Mouse (Mus musculus) MN1 (cell line): ENCODE results near the gene U2surp.
"Not testable (repeated sequence)": the region's sequence is repeated elsewhere in the genome, so short reads cannot be mapped to it uniquely, and the experiment has no call there.

Source experiments
- DNase-seq: peaks from one replicate; pipeline ENCODE4 v3.0.0-alpha.2; 2016; ENCODE audit warnings: low spot score

U2surp gene

DNA sequence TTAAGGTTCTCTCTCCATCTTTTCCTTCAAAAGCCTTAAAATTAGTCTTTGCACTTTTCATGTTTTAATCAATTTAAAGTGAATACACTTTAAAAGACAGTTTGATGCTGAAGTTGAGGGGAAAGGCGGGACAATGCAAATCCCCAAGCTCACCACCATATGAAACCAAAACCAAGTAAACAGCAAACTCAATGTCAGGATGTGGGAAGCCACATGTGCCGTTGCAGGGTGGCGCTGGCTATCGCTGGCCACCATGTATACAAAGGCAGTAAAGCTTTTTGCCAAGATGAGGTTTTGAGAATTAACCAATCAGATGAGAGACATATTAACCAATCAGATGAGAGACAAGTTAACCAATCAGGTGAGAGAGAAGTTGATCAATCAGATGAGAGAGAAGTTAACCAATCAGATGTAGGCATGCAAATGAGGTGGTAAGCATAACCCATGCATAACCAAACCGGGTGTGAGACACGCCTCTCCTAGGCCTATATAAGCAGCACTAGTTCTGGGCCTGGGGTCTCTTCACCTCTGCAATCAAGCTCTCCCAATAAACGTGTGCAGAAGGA lies 42.7 kb downstream of the U2surp start:
- DNase-seq, result not testable (repeated sequence)

- DNase-seq, result no peak
These were observed 47.8 kb downstream of the U2surp start for GRCm38 (mm10) chr9:95464028-95464427.

- DNase-seq, result no peak
These were observed 59.9 kb downstream of the U2surp start for GRCm38 (mm10) chr9:95451931-95452330.

DNA sequence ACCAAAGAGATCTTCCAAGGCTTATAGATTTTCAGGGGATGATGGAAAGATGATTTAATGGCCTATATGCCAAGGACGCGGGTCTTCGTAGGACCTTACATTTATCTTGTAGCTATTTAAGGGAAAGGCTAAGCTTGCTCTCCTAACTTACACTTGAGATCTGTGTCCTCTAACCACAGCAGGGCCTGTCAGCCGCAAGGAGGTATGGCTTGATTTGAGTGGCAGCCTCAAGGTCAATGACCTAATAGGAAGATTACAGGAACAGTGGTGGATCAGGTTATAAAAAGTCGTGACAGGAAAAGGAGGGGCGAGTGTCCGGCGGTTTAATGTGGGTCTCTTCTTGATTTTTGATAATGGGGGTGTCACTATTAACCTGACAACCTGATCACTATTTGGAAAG lies 61.2 kb downstream of the U2surp start:
- no peak for DNase-seq

DNA sequence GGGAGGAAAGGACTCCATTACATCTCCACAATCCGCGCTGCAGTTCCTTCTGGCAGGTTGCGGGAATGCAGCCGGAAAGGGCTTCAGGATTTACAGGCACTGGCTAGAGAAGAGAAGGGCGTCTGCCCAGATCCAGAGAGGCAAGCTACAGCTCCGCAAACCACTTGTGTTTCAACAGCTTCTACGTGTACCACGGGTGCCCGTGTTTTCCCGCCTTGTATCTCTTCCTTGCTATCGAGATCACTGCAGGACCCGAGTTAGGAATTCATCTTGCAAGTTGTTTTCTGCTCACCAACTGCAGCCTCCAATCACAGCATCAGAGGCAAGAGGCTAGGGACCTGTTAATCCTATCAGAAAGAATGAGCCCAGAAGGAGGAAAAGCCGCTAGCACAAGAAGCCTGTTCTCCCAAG lies 69.5 kb downstream of the U2surp start:
- DNase-seq, result no peak

- no peak for DNase-seq
These were observed 73.9 kb downstream of the U2surp start for GRCm38 (mm10) chr9:95437883-95438282.

DNA sequence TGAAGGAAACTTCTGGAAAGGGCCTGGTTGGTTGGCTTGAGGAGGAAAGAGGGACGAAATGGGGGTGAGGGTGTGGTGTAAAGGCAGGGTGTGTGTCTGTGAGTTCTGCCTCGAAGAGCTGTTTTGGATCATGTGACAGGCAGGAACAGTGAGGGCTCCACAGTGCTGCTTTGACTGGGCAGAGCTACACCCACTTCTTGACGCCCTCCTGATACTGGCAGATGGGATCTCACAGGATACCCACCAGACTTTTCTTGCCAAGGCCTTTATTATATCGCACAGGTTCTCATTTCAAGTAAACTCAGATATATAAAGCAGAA lies 75.5 kb downstream of the U2surp start:
- DNase-seq, result no peak

DNA sequence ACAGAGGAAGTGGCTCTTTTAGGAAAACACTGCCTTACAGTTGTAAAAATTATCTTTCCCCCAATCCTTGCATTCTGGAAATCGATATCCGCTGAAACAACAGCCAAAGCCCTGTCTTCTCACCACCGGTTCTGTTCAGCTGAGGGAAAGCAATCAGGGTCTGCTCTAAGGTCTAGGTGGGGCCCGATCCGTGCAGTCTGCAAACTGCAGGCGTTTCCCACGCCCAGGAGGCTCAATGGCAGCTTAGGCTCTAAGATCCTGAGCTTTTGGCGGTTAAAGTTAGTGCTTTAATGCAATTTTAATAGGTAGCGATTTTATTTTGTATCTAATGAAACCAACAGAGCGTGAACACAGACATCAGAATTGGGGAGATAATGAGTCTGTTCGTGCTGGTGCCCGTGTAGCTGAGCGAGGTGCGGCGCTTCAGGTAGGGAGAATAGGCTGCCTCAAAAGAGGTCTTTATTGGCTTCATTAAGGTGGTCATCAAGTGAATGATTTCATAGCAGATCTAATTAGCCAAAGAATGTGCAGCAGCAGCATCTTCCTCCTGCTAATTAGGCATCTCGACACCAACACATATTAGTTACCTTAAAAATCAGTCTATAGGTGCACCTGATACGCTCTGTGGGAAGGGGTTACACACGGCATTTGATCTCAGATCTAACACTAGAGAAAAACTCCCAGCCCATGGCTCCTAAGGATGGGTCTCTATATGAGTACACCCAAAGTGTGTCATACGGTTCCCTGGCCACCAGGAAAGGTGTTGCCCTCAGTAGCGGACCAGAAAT lies 76.1 kb downstream of the U2surp start:
- DNase-seq, result no peak

DNA sequence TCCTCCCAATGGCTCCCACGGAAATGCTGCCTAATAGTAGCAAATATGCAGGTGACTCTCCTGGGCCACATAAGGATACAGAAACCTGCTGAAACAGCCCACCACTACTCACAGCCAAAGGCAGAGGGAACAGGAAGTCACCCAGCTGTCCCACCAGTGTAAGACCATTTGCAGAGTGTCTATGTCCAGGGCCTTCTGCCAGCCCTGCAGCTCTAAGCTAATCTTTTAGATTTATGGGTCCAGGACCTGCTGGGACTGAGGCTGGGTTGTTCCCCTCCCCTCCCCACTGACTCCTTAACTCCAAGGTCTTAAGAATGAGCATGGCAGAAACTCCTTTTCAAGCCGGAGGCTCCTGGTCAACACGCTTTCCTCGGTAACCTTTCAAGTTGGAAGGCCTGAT lies 83.5 kb downstream of the U2surp start:
- DNase-seq, result no peak

- DNase-seq, result no peak
These were observed 97.9 kb downstream of the U2surp start for GRCm38 (mm10) chr9:95413911-95414310.

DNA sequence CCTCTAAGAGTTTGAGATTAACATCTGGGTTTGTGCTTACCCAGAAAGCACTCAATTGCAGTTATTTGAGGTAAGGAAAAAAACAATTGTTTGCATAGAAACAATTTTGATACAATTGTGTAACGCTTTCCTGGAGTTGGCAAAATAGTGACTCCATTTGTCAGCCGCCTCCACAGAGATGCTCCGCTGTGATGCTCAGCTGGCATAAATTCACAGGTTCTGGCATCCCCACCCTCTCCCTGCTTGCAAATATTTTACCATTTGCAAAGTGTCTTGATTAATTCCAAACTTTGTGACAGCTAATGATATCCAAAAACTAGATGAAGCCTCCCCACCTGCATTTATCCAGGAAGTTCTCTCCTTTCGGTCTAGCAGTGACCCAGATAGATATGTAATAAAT lies 99.7 kb downstream of the U2surp start:
- no peak for DNase-seq

GRCm38 (mm10) chr9:95407586-95408220 lies 104.1 kb downstream of the U2surp start:
- DNase-seq, result no peak
